Mouse (Mus musculus): ENCODE results near the gene Ift88. TPM values are rescaled to one million over a fixed set of nuclear protein-coding genes. Genes with fewer than 3 reads are reported as not detected.
"Not testable (repeated sequence)": the region's sequence is repeated elsewhere in the genome, so short reads cannot be mapped to it uniquely, and the experiment has no call there.

Ift88 gene
- total RNA-seq, 2 experiments from 2014 or later: 2.9 to 4.7 TPM

GRCm38 (mm10) chr14:57417187-57417586 lies 6.7 kb upstream of the Ift88 start:
- intact Hi-C loops (cut with DNase I): no loop called here
- no peak for DNase-seq

DNA sequence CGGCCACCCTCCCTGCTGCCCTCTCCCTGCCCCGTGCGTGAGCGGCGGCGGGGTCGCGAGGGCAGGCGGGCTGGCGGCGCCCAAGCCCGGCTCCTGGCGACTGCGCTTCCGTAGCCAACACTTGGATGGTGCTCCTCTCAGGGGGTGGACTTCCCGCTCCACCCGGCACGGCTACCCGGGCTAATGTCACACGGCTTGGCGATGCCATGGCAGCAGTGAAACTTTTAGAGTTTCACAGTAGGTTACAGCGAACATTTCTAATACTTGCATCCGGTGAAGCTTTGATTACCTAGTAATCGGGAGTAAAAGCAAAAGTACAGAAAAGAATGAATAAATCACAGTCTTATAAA lies 325 bp downstream of the Ift88 start:
- intact Hi-C loops (cut with DNase I): no loop called here
- DNase-seq: peak in 1 of 2 experiments; percentile 10

DNA sequence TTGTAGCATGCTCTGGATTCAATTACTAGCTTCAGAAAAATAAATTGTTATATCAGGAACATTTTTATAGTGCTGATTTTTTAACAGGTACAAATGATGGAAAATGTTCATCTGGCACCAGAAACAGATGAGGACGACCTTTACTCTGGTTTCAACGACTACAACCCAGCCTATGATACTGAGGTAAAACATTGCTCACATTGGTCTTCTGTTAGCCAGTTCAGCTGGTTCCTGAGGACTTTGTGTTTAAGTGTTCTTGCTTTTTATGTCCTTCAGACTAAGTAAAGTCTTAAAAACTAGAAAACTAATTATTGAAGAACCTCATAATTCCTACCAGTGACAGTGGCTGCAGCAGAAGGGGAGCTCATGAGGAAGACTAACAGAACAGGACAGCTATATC lies 6.6 kb downstream of the Ift88 start:
- intact Hi-C loops (cut with DNase I): no loop called here
- no peak for DNase-seq

DNA sequence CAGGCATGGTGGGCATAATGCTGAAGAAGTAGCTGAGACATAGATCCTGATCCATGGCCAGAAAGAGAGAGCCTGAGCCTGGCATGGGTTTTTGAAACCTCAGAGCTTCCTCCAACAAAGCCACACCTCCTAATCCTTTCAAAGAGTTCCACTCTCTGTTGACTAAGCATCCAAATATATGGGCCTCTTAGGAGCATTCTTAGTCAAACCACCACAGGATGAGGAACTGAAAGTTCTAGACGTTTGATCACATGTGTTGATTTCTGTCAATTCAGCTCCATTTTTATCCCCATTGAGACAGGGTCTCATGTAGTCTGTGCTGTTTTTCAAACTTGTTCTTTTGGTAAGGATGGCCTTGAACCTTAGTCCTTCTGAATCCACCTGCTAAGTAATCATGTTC lies 28.7 kb downstream of the Ift88 start:
- intact Hi-C loops (cut with DNase I): no loop called here

GRCm38 (mm10) chr14:57459883-57460282 lies 36.0 kb downstream of the Ift88 start:
- no peak for DNase-seq
- intact Hi-C loops (cut with DNase I): no loop called here

More for the DNA sequence above, 28.7 kb downstream of the Ift88 start:
- no peak for DNase-seq

GRCm38 (mm10) chr14:57460326-57460725 lies 36.5 kb downstream of the Ift88 start:
- DNase-seq; intact Hi-C loops (cut with DNase I): not testable (repeated sequence)

DNA sequence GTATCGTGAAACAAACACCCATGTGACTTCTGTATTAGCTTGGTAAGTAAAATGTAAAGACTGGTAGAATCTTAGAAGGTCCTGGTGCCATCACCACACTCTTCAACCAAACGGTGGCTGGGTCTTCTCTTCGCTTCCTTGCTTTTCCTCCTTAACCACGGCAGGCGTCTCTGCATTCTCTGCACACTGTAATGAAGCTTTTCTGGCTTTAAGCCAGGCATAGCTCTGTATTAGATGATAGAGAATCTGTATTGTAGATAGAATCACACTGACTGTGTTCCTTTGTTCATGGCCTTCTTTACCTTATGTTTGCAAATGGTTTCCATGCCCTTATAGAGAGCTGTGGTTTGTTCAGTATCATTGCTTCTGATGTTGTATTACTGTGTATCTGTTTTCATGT lies 39.0 kb downstream of the Ift88 start:
- no peak for DNase-seq
- intact Hi-C loops (cut with DNase I): no loop called here

GRCm38 (mm10) chr14:57475057-57475456 lies 51.2 kb downstream of the Ift88 start:
- intact Hi-C loops (cut with DNase I): no loop called here
- DNase-seq: no peak

GRCm38 (mm10) chr14:57482262-57482661 lies 58.4 kb downstream of the Ift88 start:
- intact Hi-C loops (cut with DNase I): no loop called here
- no peak for DNase-seq

DNA sequence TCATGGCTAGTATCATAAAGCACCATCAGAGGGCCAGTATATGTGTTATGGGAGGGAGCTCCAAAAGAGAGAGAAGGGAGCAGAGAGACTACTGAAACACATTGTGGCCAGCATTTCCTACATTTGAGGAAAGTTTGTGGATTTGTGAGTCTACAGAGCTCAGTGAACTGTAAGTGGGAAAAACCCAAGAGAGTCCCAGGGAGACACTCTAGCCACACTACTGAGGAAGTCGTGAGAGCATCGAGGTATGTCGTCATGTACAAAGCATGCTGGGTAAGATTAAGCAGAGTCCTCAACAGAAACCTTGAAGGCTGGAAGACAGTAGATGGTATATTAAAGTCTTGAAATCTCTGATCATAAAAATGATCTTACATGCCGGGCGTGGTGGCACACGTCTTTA lies 60.3 kb downstream of the Ift88 start:
- no peak for DNase-seq
- intact Hi-C loops (cut with DNase I): no loop called here

DNA sequence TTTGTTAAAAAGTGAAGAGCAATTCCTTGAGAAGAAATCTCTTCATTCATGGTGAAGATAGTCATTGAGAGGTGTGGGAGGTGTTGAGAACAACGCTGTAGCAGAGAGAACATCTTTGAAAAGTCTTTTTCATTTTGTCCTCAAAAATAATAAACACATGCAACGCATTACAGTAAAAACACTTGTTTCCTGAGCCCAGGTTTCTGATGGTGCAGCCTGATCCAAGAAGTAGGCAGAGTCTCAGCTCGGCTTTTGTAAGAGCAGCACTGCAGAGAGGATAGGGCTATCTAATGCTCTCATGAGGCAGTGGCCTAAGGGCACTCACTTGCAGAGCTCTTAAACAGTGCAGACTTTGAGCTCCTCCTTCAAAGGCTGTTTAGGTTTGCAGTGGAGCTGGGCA lies 65.8 kb downstream of the Ift88 start:
- DNase-seq: no peak
- intact Hi-C loops (cut with DNase I): no loop called here

DNA sequence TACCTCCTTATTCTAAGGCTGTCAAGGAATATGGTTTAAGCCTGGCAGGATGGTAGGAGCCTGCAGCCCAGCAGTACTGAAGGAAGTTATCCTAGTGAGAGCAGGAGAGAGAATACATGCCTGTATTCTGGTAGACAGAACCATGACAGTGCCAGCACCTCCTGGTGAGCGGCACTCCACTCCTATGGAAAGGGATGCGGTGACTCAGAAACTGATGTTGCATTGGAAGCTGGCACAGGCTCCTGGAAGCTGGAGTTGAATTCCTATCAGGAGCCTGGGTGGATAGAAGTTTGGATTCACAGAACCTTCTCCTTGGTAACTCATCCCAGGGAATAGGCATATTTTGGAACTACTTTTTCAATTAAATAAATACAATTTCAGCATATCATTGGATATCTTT lies 70.0 kb downstream of the Ift88 start:
- DNase-seq: no peak
- intact Hi-C loops (cut with DNase I): no loop called here

- DNase-seq: no peak
- intact Hi-C loops (cut with DNase I): no loop called here
These were observed 79.9 kb downstream of the Ift88 start for GRCm38 (mm10) chr14:57503729-57504128.

- intact Hi-C loops (cut with DNase I): no loop called here
- DNase-seq: no peak
These were observed 85.7 kb downstream of the Ift88 start for GRCm38 (mm10) chr14:57509554-57509953.

- DNase-seq: no peak
- intact Hi-C loops (cut with DNase I): no loop called here
These were observed 91.4 kb downstream of the Ift88 start for GRCm38 (mm10) chr14:57515156-57515762.

GRCm38 (mm10) chr14:57517001-57517400 lies 93.1 kb downstream of the Ift88 start:
- no peak for DNase-seq
- intact Hi-C loops (cut with DNase I): no loop called here

DNA sequence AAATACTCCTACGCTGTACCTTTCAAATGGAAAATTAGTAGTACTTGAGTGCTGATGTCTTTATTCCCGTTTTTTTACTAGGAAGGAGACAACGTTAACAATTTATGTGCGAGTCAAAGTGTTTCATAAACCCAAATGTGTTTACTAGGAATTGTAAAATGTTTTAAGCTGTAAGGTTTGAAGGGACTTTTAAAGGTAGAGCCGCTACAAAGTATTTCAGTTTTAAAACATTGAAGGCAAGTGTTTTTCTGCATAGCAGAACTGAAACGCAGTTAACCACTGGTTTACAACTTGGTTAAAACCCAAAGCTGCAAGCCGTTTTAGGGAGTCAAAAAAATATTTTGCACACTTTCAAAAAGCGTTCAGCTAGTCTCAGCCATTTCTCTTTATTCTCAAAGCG lies 99.9 kb downstream of the Ift88 start:
- no peak for DNase-seq
- intact Hi-C loops (cut with DNase I): loop anchor here (10.0 kb wide), 1 partner anchor 149 kb away; no protein-coding TSS in a partner anchor

DNA sequence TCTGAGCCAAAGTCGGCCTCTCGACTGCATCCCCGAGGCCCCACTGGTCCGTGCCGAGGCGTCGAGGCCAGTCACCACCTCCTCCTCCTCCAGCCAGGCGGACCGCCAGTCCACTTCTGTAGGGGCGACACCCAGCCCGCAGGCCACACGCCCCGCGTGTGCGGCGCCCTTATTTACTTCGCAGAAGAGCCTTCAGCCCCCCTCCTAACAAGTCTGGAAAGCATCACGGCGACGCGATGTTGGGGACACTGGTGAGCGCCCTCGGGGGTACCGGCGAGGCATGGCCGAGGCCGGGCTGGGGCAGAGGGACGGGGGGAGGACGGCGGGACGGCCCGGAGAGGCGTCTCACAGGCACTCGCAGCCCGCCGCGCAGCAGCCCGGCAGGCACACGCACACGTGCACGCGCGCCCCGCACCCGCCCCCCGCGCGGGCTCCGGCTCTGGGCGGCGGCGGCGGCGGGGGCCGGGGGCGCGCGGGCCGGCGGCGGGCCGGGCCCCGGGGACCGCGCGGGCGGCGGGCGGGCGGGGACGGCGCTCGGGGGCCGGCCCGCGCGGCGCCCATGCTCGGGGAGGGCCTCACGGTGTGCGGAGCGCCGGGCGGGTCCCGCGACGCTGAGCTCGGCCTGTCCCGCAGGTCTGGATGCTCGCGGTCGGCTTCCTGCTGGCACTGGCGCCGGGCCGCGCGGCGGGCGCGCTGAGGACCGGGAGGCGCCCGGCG lies 101.0 kb downstream of the Ift88 start, which contains the start of gene Il17d:
Gene Il17d, plus strand, starts transcription at position 107 of the 717 bp plus-strand sequence.
- intact Hi-C loops (cut with DNase I): loop anchor here (5.0 to 10.0 kb wide), 2 partner anchors 47 to 150 kb away; partner anchors contain the start of gene Eef1akmt1
- DNase-seq: no peak

- peak; percentile 24 to 51 for DNase-seq
- intact Hi-C loops (cut with DNase I): loop anchor here (5.0 to 10.0 kb wide), 2 partner anchors 47 to 151 kb away; partner anchors contain the start of gene Eef1akmt1
These were observed 101.7 kb downstream of the Ift88 start for GRCm38 (mm10) chr14:57525388-57526049.

GRCm38 (mm10) chr14:57526050-57526623 lies 102.3 kb downstream of the Ift88 start:
- no peak for DNase-seq
- intact Hi-C loops (cut with DNase I): loop anchor here (5.0 to 10.0 kb wide), 2 partner anchors 46 to 151 kb away; partner anchors contain the start of gene Eef1akmt1

DNA sequence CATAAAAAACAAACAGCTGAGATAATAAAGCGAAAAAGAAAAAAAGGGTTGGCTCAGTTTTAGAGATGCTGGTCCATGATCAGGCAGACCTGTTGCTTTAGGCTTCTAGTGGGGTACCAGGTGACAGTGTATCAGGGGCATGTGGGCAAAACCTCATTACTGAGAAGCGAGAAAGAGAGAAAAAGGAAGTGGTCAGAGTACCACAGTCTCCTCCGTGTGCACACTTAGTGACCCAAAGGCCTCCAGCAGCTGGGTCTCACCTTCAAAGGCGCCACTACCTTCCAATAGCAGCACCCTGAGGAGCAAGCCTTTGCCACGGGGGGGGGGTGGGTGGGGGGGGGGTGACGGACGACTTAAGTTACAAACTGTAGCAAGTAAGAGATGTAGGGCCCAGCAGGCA lies 103.3 kb downstream of the Ift88 start:
- intact Hi-C loops (cut with DNase I): loop anchor here (5.0 to 10.0 kb wide), 2 partner anchors 45 to 152 kb away; partner anchors contain the start of gene Eef1akmt1
- DNase-seq: no peak

All from gastrocnemius, postnatal 36 days (tissue).